Mouse (Mus musculus) left cerebral cortex, adult 8-10 months (tissue): ENCODE measurements at regions not wholly inside any gene's neighbourhood (a gene's known extent, or its start where the extent isn't known, plus 50 kb on each side); places are given as distances from the start of the nearest gene placed in this dataset.

Experiments used
- DNase-seq, 2 experiments: peaks; one replicate each; pipeline ENCODE4 v3.0.0; 2022; ENCODE audit warnings: low spot score in 2 of 2

DNA sequence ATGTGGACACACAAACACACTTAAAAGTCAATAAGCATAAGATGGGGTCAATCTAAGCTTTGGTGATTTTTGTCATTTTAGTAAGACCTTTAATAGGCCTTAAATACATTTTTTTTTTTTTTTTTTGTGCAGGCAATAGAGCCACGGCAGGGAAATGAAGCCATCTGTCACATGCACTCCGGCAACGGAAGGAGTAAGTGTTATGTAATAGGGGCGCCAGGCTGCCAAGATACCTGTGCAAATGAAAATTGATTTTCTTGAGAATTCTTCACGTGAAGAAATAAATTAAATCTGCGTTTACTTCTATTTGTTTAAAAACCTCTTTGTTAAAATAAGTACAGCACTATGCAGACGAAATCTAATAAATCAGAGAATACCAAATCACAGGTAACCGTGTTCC lies 54.6 kb upstream of the Card11 start:
- no peak for DNase-seq

DNA sequence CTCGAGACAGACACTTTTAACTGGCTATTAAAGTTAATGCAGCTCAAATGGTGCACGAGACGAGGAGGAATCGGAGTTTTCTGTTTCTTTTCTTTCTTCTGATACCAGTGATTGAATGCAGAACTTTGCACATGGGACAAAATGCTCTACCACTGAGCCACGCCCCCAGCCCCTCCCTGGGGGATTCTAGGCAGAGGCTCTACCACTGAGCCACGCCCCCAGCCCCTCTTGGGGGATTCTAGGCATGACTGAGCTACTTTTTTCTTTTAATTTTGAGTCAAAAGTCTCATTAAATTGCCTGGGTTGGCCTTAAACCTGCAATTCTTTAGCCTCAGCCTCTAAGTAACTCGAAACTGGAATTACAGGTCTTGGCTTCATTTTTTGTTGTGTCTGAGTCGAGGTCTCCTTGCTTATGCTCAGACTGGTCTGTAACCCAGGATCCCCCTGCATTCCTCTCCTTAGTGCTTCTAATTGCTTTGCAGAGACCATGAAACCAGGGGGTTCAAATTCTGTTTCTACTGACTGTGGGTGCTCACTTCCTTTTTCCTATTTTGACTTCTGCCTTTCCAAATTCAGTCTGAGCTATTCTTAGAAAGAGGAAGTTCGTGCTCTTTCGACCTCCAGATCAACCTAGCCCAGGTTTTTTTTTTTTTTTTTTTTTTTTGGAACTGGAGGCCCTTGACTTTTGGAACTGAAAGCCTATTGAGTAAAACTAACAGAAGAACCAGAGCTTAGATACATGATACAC lies 55.4 kb upstream of the Card11 start:
- DNase-seq, result no peak

DNA sequence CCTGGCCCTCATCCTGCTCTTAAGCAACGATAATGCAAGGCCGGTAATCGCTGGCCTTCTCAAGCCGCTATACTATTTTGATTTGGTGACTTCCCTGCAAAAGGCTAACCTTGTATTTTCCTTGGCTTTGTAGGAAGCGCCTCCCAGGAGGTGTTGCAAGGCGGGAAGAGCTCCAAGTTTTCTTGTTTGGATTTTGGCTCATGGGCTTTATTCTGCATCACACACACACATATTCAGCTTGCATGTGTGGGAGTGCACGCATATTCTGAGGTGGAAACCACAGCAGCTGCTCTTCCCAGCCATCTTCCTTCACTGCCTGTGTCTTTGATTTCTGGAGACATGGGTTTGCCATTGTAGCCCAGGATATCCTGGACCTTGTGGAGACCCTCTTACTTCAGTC lies 57.8 kb upstream of the Card11 start:
- peak; percentile 15 to 68 for DNase-seq

DNA sequence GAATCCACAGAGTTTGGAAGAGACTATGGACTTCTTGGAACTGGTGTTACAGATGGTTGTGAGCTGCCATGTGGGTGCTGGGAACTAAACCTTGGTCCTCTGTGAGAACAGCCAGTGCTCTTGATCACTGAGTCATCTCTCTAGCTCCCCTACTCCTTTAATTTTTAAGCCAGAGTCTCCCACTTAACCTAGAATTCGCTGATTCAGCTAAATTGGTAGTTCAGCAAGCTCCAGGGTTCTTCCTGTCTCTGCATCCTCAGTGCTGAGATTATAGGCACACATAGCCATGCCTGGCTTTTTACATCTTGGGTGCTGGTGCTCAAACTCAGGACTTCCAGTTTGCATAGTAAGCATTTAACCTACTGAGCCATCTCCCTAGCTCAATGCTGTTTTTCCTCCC lies 58.5 kb upstream of the Card11 start:
- no peak for DNase-seq

DNA sequence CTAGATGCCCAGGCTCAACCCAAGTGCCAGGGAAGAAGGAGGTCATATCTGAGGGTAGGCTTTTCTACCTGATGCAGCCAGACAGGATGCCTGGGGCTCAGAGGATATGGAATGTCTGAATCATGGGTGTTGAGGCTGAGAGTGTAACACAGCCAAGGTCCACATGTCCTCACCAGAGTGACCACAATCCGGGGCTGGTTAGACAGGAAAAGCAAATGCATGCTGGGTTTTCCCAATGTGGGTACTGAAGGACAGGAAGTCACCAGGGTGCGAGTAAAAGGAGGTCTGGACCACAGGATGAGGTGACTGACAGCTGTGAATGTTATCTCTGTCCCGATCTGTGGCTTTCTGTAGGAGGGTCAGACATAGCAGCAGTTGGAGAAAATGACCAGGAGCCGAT lies 61.8 kb upstream of the Card11 start:
- DNase-seq, result no peak

DNA sequence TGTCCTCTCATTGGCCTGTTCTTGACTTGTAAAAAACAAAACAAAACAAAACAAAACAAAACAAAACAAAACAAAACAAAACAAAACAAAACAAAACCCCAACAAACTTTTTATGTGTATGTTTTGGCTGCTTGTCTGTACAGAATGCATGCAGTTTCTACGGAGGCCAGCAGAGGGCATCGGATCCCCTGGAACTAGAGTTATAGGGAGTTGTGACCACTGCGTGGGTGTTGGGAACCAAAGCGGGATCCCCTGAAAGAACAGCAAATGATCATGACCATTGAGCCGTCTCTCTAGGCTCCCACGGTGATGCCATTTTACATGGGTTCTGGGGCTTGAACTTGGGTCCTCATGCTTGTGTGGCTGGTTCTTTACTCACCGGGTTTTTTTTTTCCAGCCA lies 67.2 kb upstream of the Card11 start:
- no peak for DNase-seq

DNA sequence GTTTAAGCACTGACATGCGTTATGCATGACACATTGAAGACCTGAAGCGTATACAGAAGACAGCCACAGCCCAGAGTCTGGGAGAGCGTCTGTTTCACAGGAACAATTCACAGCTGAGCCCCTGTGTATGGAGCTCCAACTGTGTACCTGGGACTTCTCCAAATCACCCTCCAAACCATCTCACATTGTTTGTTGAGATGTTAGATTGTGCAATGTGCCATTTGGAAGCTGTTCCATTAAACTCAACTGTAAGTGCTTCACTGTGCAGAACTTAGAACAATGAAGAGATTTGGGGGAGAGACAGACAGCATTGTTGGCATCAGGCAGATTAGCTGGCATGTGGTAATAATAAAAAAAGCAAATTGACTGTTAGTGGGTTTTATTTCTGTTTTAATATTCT lies 74.1 kb upstream of the Card11 start:
- no peak for DNase-seq

DNA sequence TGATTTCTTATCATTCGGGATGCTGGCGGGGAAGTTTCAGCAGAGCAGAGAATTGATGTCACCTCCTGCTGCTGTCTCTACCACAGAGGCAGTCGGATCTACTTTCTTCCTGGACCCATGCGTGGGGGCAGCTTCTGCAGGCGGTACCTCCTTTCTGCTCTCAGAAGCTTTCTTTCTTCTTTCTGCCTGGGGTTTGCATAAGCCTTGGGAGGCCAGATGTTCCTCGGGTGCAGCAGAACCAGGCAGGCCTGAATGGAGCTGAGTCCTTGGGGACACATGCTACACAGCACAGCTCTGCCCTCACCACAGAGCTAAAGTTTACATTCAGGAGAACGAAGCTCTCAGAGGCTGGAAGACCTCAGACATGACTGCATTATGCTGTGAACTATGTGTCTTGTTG lies 75.8 kb upstream of the Card11 start:
- no peak for DNase-seq

DNA sequence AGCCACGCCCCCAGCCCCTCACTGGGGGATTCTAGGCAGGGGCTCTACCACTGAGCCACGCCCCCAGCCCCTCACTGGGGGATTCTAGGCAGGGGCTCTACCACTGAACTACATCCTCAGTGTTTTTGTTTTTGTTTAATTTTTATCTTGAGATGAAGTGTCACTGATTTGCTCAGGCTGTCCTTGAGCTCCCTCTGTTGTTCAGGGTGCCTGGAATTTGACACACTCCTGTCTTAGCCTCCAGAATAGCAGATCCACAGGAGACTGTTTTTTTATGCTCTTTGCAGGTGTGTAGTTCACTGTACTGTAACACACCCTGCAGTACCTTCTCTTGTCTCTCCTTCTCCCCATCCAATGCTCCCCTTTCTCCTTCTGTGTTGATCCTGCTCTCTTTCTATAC lies 76.6 kb upstream of the Card11 start:
- DNase-seq, result no peak

DNA sequence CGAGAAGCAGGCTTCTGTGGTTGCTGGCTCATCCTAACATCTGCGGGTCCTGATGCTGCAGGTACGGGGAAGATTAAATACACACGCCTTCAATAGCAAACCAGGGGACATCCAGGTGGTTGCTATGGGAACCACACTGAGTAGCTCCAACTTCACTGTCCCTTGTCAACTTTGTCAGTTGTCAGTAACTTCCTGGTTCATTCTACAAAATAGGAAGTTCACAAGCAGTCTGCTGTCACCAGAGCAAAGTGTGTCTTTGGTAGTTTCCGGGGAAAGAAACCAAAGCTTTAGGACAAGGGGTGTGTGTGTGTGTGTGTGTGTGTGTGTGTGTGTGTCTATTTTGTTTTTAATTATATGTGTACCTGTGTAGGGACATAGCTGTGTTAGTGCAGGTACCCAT lies 80.5 kb upstream of the Card11 start:
- no peak for DNase-seq

DNA sequence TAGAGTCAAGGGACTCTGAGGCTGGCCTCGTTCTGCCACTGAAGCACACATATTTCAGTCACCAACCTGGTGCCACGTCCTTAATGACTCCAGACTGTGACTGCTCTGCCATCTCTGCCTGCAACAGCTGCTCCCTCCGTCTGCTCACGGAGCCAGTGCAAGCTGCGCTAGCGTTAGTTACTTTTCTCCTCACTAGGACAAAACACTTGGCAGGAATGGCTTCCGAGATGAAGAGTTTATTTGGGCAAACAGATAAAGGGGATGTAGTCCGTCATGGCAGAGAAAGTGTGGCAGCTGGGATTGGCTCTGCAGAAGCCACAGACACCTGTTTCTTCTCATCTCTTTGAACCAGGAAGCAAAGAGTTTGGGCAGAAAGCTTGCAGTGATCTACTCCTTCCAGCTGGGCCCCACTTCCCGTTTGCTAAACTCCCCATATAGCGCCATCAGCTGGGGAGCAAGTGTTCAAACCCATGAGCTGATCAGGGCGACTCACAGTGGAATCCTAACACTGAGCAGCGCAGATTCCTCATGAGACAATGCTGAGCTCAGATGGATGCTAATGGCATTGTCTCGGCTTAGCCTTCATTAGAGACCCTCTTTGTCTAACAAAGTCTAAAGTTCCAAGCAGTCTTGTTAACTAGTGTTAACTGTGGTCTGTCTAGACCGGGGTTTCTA lies 83.8 kb upstream of the Card11 start:
- no peak for DNase-seq

DNA sequence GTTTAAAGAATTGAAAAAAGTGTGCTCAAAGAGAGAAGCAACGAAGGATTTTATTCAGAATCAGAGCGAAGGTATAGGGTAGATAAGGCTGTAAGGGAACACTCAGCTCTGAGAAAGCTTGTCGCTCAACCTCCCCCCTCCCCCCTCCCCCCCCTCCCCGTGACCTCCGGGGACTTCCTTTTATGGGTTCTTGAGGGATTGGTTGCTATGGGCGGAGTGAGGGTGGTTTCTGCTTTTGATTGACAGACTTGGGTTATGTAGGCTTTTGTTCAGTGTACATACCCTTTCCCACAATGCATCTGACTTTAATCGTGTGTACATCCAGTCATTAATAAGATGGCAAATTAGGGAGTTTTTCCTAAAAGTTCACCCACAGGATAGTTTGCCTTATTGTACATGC lies 84.4 kb upstream of the Card11 start:
- DNase-seq, result no peak

DNA sequence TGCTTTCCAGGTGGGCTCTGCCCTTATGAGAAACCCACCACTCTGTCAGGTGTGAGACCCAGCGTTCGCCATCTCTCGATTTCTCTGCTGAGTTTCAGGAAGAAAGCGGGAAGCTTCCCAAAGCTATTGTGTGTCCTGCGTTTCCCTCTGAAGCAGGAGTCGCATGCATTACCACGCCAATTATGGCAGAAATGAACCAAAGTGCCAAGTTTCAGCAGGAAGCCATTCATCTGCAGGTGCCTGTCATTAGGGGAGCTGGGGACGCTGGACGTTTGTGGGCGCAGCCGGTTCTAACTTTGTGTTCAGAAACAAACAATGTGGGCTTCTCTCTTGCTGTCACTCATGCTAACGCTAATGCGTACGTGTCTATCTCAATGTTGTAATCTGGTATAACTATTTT lies 91.3 kb upstream of the Card11 start:
- no peak for DNase-seq

DNA sequence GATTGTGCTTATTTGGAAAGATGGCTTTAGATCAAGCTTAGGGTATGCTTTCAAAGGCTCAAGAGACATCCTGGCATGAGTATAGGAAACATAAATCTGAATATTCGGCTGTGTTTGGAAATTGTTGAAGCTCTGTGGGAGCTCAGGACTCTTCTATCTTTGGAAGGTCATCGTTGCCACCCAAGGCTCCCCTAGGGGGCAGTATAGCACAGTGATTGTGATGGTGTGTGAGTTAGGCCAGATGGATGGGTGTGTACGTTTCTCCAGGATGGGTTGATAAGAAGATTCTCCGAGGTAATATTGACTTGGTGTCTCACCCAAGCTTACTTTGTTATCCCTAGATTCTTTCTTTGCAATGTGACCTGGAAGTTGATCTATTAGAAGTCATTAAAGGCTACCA lies 93.3 kb upstream of the Card11 start:
- DNase-seq, result peak; percentile 23 to 34

DNA sequence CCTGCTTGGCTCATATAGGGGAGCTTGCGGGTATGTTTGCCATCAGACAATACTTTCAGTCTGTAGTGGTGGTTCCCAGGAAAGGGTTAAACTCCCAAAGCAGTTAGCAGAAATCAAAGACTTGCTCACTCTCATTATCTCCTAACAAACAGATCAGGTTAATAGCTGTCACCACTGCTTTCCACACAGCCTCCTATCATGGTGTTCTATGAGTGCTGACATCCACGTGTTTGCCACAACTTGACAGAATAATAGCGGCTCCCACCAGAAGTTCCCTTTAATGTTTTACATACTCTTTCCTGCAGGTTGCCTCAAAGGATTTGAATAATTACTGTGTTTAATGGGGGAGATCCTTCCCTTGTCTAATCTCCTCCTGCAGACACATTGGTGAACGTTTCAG lies 97.5 kb upstream of the Card11 start:
- no peak for DNase-seq

DNA sequence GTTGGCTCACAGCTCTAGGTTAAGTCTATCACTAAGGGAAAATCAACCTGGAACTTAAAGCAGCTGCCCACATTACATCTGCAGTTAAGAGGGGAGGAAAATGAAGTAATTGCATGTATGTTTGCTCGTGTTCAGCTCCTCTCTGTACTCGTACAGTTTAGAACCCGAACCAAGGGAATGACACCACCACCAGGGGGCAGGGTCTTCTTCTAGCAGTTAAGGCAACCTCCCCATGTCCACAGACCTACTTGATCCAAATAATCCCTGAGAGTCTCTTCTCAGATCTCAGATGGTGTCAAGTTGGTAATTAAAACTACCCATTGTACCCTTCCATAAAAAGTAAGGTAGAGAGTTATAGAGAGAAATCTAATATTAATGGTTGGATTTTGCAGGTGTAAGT lies 111.3 kb upstream of the Card11 start:
- DNase-seq, result no peak

DNA sequence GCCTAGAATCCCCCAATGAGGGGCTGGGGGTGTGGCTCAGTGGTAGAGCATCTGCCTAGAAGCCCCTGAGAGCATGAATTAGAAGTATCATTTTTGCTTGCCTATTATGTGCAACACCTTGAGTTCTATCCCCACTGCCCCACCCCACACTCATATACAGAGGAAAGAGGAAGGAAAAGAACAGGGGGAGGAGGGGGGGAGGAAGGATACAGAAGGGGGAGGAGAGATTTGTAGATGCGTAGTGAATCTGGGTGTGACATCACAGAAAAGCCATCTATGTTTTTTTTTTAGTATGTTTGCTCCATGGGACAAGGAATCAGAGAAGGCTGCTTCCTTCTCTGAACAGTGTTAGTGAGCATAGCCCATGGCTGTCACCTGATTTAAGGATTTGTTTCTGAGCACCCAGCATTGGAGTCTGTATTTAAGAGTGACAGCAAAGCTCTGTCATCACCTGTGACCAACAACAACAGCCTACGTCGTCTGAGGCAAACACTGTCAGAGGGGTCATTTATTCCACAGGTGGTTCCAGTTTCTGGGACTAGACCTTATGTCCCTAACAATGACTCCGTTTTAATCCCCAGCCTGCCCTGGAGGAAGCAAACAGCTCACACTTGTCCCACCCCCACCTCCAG lies 115.0 kb upstream of the Card11 start:
- DNase-seq, result no peak

DNA sequence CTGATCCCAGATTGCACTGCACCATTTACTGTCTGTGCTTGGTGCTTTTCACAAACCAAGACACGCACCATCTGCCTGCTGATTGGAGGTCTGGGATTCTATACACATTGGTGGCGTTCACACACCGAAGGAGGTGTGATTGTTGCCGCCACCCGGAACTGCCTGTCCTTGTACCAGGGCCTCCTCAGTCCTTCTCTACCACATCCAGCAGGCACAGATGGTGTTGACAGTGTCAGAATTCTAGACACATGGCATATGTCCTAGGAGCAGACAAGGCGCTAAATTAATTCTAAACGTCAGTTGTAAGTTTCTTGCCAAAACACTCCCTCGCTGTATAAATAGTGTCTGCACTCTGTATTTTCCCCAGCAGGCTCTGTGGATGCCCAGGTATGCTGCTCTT lies 115.6 kb upstream of the Card11 start:
- DNase-seq, result peak; percentile 40 to 90

DNA sequence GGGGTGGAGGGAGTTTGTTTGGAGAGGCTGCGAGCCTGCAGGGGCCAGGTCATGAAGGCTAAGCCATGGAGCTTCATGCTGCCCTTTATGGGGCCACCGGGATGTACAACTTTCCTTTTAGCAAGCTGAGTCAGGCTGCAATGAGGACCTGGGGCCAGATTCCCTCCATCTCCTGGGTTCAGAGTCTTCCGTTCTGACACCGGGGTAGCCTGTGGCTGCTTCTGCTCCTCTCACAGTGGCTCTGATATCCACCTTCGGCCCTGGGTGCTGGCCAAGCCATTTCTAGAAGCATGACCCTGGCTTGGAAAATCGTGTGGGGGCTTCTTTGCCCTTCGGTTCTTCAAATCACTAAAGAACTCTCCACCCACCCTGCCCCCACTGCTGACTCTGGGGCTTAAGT lies 115.4 kb upstream of the Sdk1 start:
- no peak for DNase-seq

DNA sequence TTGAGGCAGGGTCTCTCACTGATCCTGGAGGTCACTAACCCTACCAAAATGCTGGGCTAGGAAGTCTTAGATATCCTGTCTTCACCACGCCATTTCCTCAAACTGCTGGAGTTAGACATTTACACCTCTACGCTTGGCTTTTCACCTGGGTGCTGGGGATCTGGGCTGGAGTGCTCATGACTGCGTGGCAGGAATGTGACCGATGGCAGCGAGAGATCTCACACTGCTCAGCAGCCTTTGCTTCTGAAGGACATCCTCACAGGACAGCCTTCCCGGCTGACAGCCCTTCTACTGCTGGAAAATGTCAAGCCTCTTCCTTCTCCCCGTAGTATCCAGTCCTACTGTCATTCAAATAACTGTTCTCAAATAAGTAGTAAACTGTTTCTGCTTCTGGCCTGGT lies 114.8 kb upstream of the Sdk1 start:
- DNase-seq, result no peak

DNA sequence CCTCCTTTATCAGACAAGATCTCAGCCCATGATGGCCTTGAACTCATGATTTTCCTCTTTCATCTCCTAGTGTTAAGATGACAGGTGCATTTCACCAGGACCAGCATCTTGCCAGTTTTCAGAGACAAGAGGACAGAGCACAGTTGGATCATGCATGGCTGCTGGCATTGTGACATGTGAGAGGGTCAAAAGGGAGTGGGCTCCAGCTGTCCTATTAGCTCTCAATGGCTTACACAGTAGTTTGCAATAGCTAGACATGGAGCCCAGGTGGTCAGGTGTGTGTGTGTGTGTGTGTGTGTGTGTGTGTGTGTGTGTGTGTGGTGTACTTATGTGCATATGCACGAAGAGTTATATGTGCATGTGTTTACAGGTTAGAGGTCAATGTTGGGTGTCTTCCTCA lies 110.3 kb upstream of the Sdk1 start:
- no peak for DNase-seq

DNA sequence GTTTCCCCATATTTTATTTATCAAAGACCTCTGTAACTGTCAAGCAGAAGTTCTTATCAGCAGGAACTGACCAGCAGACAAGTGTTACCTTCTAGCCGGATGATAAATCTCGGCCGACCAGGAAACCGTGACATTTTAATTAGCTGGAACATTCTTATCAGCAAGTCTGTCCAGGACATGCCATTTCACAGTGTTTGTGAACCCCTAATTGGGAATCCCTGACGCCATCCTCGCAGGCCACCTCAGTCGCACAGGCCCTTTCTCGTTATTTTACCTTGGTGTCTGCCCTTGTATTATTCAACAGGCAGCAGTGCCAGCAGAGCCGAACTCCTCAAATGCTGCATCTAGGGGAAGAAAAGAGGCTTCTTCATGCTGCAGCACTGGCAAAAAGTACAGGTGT lies 109.4 kb upstream of the Sdk1 start:
- no peak for DNase-seq

DNA sequence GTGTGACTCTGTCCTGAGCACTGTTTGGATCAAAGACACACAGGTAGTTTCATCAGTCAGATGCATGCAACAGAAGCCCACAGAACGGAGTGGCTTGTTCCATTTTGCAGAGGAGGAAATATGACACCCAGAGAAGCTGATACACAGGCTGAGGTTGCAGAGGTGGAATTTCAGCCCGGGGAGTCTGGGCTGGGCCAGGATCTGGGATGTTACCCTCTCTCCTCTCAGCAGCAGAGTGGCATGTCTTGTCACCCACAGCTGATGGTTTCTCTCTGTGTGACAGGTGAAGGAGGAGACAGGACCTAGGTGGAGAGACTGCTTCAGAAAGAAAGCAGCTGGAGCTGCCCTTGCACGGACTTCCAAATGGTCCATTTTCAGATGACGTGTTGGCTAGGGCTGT lies 105.1 kb upstream of the Sdk1 start:
- DNase-seq, result no peak
